Mouse (Mus musculus) kidney, postnatal 36 days (tissue): ENCODE measurements around the gene Hspb8.

ENCODE experiments used
- DNase-seq, 2 experiments: peaks; one replicate each; pipeline ENCODE4 v3.0.0; 2021 to 2022; ENCODE audit warnings: mixed read lengths in 2 of 2

The Hspb8 gene

DNA sequence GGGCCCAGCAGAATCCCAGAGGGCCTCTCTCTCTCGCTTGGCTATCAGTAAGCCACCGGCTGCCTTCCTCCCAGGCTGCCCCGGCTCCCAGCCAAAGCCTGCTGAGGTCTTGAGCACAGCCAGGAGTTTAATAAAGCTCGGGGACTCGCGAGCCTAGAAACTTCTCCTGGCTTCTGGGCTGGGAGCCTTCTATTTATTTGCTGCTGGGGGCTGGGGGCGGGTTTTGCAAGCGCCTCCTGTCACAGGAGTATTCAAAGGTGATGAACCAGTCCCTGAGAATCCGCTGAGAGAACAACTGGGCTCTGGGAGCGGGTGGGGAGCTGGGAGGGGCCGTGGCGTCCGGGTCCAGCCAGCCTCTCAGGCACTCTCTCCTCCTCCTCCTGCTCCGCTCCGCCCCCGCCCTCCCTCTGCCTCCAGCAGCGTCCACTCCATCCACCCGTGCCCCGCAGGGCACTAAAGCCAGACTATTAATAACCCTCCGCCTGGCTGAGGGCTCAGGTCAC, at the start of gene Hspb8:
TSS of gene Hspb8 (minus strand) at position 166 of the 503 bp plus-strand sequence.
- DNase-seq, result peak; percentile 65 to 74

- no peak for DNase-seq
Observed at GRCm38 (mm10) chr5:116461354-116462042, 38.8 kb upstream of the Hspb8 start.

- no peak for DNase-seq
Observed at GRCm38 (mm10) chr5:116459970-116460369, 37.3 kb upstream of the Hspb8 start.

- no peak for DNase-seq
Observed at GRCm38 (mm10) chr5:116457791-116458190, 35.1 kb upstream of the Hspb8 start.

DNA sequence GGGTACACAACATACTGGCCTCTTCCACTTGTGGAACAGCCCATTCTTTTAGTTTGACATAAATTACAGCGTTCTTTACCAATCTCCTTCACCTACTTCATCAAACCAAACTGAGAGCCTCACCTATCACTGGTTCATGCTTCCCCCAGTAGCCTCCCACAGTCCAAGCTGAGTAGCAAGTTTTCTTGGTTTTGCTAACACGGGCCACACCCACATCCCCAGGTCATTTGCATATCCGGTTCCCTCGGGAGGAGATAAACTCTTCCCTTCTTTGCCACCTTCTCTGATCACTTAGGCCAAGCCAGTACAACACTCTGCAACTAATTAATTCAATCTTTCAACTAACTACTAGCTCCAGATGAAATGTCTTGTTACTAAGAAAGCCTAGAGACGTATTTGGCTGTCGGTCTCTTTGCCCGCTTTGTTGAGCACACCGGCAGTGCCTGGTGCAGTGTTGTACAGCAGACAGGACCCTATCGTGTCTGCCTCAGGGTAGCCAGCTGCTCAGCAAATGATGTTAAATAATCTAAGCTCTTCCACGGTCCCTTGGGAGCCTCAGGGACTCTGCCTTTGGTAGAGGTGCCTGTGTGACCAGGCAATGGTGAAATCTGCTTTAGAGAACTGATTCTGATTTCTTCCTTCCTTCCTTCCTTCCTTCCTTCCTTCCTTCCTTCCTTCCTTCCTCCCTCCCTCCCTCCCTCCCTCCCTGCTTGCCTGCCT, 34.3 kb upstream of the Hspb8 start:
- DNase-seq, result no peak

- peak; percentile 31 to 72 for DNase-seq
Observed at GRCm38 (mm10) chr5:116453401-116453851, 30.8 kb upstream of the Hspb8 start.

GRCm38 (mm10) chr5:116450901-116451300, 28.2 kb upstream of the Hspb8 start:
- no peak for DNase-seq

GRCm38 (mm10) chr5:116449522-116450225, 27.0 kb upstream of the Hspb8 start:
- DNase-seq, result no peak

GRCm38 (mm10) chr5:116448409-116449191, 25.9 kb upstream of the Hspb8 start:
- DNase-seq, result no peak

DNA sequence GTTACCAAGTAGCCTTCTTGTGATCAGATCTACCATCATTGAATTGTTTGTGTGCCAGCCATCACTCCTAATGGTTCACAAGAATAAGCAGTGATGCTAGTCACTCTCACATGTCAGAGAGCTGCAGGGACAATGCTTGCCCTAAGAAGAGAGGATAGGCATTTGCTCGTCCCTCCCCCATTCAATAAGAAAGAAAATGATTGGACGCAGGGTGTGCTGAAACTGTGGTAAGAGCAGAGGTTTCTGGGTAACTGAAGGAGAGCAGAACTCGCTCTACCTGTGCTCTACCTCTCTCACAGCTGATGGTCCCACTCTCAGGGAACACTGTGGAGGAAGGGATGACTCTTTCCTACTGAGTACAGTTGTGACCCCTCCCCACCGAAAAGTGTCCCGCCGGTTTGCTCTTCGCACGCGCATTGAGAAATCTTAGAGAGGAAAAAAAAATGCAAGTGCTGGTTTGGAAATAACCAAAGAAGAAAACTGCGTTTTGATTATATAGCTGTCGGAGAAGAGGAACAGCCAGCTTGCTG, 25.2 kb upstream of the Hspb8 start:
- no peak for DNase-seq

DNA sequence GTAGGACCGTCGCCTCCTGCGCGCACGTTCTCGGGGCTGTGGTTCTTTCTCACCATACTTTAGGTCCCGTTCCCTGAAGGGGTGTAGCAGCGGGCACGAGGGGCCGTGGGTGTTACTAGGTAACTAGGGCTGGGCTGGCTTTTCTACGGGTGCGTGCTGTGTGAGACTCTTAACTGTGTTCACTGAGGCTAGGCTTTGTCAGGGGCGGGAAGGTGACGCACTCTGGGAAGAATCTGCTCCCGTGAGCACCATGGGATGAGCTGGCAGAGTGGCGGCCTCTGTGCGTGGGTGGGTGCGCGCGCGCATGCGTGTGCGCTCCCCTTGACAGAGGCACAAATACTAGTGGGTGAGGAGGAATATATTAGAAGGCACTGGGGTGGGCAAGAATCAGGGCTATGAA, 23.9 kb upstream of the Hspb8 start:
- no peak for DNase-seq

GRCm38 (mm10) chr5:116445634-116446367, 23.1 kb upstream of the Hspb8 start:
- no peak for DNase-seq

DNA sequence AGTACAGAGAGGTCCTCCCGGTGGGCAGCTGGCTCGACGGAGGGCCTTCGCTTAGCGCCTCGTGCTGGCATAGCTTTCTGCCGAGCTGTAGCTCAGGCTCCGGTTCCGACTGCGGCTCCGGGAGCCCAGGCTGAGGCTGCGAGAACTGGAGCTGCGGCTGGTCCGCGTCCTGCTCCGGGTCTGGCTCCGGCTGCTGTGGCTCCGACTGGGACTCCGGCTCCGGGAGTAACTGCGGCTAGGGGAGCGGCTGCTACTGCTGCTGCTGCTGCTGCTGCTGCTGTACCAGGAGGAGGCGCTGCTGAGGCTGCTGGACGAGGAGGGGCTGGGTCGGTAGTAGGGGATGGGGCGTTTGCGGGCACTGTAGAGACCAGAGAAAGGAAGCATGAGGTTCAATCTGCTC, 21.9 kb upstream of the Hspb8 start:
- DNase-seq, result no peak

GRCm38 (mm10) chr5:116443459-116443940, 20.8 kb upstream of the Hspb8 start:
- DNase-seq, result no peak

- no peak for DNase-seq
Observed at GRCm38 (mm10) chr5:116442697-116443458, 20.2 kb upstream of the Hspb8 start.

- no peak for DNase-seq
Observed at GRCm38 (mm10) chr5:116440251-116440650, 17.6 kb upstream of the Hspb8 start.

- DNase-seq, result no peak
Observed at GRCm38 (mm10) chr5:116438328-116438727, 15.7 kb upstream of the Hspb8 start.

GRCm38 (mm10) chr5:116436117-116436516, 13.5 kb upstream of the Hspb8 start:
- DNase-seq, result no peak

DNA sequence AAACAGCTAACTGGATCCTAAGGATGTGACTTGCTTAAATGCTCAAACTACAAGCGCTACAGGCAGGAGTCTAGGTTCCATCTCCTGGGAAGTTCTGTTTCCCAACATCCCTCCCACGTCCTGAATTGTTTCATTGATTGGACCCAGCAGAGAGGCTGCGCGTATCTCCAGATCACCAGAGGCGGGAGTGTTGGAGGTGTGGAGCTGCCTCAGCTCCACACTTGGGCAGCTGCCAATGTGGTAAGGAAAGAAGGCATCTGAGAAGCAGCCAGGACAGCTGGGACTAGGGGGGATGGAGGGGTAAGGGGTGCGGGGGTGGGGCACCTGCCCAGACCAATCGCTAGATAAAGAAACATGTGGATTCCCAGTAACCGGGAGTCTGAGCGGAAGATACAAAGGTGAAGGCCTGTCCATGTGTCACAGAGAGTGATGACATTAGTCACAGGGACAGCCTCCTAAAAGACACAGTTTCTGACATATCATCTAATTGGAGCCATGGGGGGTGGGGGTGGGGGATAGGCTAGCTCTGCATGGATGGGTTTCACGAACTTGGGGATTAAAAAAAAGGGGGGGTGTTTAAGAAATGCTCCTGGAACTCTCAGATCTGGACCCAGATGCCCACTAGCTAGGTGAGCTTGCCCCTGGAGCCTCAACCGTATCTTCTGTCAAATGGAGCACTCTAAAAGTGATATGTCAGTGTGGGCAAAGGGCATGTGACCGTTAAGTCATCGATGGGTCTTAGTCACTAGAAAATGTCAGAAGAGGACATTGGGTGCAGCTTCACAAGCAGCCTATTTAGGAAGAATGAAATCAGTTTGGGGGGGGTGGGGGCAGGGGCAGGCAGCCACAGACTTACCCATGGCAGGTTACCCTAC, 12.5 kb upstream of the Hspb8 start:
- no peak for DNase-seq

DNA sequence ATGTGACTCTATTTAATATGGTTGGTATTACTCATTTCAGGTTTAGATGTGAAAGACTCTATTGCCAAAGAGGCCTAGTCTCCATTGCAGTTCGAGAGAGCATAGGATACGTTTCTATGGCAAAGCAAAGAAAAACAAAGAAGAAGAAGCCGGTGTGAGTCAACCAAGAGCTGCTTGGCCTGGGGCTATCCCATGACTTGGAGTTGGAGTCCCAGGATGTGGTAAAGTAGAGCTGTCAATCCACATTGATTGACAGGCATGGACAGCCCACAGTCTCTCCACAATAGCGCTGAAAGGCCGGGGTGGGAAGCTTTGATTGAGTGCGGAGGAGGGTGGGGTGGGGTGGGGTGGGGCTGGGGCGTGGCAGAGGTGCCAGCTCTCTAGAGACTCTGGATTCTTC, 10.2 kb upstream of the Hspb8 start:
- DNase-seq, result no peak
